ENCODE assay signal across 32 mouse cellular contexts in the genomic region with DNA sequence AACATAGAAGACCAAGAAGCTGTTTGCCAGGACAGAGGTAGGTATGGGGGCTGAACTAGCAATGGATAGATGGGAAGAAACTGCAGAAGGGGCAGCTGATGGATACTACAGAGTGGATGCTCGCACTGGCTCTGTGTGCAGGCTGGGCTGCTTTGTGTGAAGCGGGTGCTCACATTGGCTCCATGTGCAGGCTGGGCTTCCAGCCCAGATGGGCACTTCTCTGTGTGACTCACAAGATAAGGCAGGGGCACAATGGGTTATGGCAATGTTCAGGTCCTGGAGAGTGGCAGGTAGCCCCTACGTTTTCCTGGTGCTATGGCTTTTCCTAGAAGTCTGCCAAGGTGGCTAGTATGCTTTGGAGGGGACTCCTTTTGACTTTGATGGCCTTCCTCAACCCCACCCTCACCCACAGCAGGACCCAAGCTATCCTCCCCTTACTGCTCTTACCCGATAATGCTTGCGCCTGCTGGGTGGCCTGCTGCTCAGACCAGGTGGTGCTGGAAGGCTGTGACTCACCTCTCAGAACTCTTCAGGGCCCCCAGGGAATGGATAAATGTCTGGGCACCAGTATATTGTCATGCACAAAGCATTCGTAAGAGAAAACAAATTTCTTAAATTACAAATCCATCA. TPM values are rescaled to one million over a fixed set of nuclear protein-coding genes. Genes with fewer than 3 reads are reported as not detected.
DNase-seq lines count a peak whose midpoint lies in the region; ATAC-seq and TF ChIP-seq lines count a peak whose summit lies in the region.
"Had no signal": no experiment of that assay in that cellular context is flagged by ENCODE, and none has a peak within 500 bp of the region (broad histone marks: within the 10 kb centered on the region; RNA-seq: fewer than 3 reads in every experiment).

No protein-coding gene starts in this region.

- peaks cover 7% of the 10 kb centered on the region for H3K4me1 ChIP-seq in midbrain, embryonic 10.5 days
- H3K4me1 ChIP-seq in stomach, postnatal 0 days (replicated peaks; ENCODE audit: control insufficient read depth, insufficient read depth): no peaks in the 10 kb centered on the region
- H3K4me1 ChIP-seq: heart, embryonic 10.5 days; heart, embryonic 15.5 days; intestine, embryonic 15.5 days; lung, embryonic 15.5 days; midbrain, embryonic 12.5 days; neural tube, embryonic 13.5 days had no signal

- no peak for TF ChIP-seq EP300 in stomach, postnatal 0 days (optimal IDR thresholded peaks at IDR 0.05)

- no peak overlapping the region for H3K4me2 ChIP-seq in stomach, postnatal 0 days (replicated peaks; ENCODE audit: low read depth)
- H3K4me2 ChIP-seq: heart, embryonic 15.5 days; intestine, embryonic 15.5 days; limb, embryonic 13.5 days; liver, embryonic 11.5 days; lung, embryonic 15.5 days; midbrain, embryonic 12.5 days; neural tube, embryonic 13.5 days had no signal

- no peak overlapping the region for H3K27ac ChIP-seq in midbrain, embryonic 10.5 days (replicated peaks)
- no peak overlapping the region for H3K27ac ChIP-seq in stomach, postnatal 0 days (replicated peaks)
- H3K27ac ChIP-seq: heart, embryonic 10.5 days; heart, embryonic 15.5 days; intestine, embryonic 15.5 days; kidney, postnatal 0 days; limb, embryonic 13.5 days; lung, embryonic 15.5 days; midbrain, embryonic 12.5 days; neural tube, embryonic 13.5 days had no signal

- no peaks in the 10 kb centered on the region for H3K36me3 ChIP-seq in midbrain, embryonic 10.5 days
- no peaks in the 10 kb centered on the region for H3K36me3 ChIP-seq in stomach, postnatal 0 days (ENCODE audit: control insufficient read depth, insufficient read depth, low read length)
- H3K36me3 ChIP-seq: heart, embryonic 10.5 days; heart, embryonic 15.5 days; intestine, embryonic 15.5 days; limb, embryonic 13.5 days; lung, embryonic 15.5 days; midbrain, embryonic 12.5 days; neural tube, embryonic 13.5 days had no signal

- 77% methylated on average over 6 of the region's 6 CpGs for WGBS in midbrain, embryonic 10.5 days
- WGBS in stomach, postnatal 0 days: 65% methylated on average over 6 of the region's 6 CpGs

- no peaks in the 10 kb centered on the region for H3K9me3 ChIP-seq in midbrain, embryonic 10.5 days (replicated peaks)
- no peaks in the 10 kb centered on the region for H3K9me3 ChIP-seq in stomach, postnatal 0 days (ENCODE audit: control insufficient read depth, low read length)
- H3K9me3 ChIP-seq: heart, embryonic 10.5 days; heart, embryonic 15.5 days; intestine, embryonic 15.5 days; limb, embryonic 13.5 days; lung, embryonic 15.5 days; midbrain, embryonic 12.5 days; neural tube, embryonic 13.5 days had no signal

- H3K27me3 ChIP-seq in midbrain, embryonic 10.5 days (ENCODE audit: low read depth, poor library complexity, severe bottlenecking): no peaks in the 10 kb centered on the region; the same call in 1 of the 2 replicates
- no peaks in the 10 kb centered on the region for H3K27me3 ChIP-seq in stomach, postnatal 0 days (ENCODE audit: control insufficient read depth, insufficient read depth, low read length)
- H3K27me3 ChIP-seq: heart, embryonic 15.5 days; intestine, embryonic 15.5 days; limb, embryonic 13.5 days; lung, embryonic 15.5 days; neural tube, embryonic 13.5 days had no signal

- no peak overlapping the region for H3K4me3 ChIP-seq in midbrain, embryonic 10.5 days
- H3K4me3 ChIP-seq in stomach, postnatal 0 days (ENCODE audit: low read depth, low read length): no peak overlapping the region
- H3K4me3 ChIP-seq: heart, embryonic 10.5 days; heart, embryonic 15.5 days; intestine, embryonic 15.5 days; limb, embryonic 13.5 days; lung, embryonic 15.5 days; midbrain, embryonic 12.5 days; myocyte; neural tube, embryonic 13.5 days had no signal

- no peak for ATAC-seq in stomach, postnatal 0 days (ENCODE audit: low FRiP score, low TSS enrichment)
- ATAC-seq: forebrain, embryonic 14.5 days; hindbrain, embryonic 16.5 days; intestine, embryonic 15.5 days had no signal

- TF ChIP-seq CTCF in stomach, postnatal 0 days (IDR thresholded peaks at IDR 0.05; ENCODE audit: low read depth): no peak

- DNase-seq in 3T3-L1 (ENCODE audit: low read depth, low spot score): peak; percentile 64
- DNase-seq in brain, adult 2 months (ENCODE audit: low read depth, low spot score): peak; percentile 44
- DNase-seq in cerebellum, adult 8-10 months: peak; percentile 40
- peak; percentile 56 to 67 for DNase-seq in cerebellum, postnatal 25 days
- DNase-seq in right cerebral cortex, postnatal 36 days (ENCODE audit: low spot score in 2 of 2): no peak
- DNase-seq in midbrain, embryonic 10.5 days (ENCODE audit: low spot score): no peak
- no peak for DNase-seq in stomach, postnatal 0 days (ENCODE audit: low spot score)
- DNase-seq: adrenal gland, adult 8-10 months; B cell, adult 2 months; gastrocnemius, postnatal 25 days; heart, adult 11 months; kidney, adult 8-10 months; lung, postnatal 36 days had no signal

- no peak overlapping the region for H3K9ac ChIP-seq in stomach, postnatal 0 days (ENCODE audit: low read length)
- H3K9ac ChIP-seq: heart, embryonic 15.5 days; intestine, embryonic 15.5 days; limb, embryonic 13.5 days; lung, embryonic 15.5 days; midbrain, embryonic 12.5 days; neural tube, embryonic 13.5 days had no signal

RNA-seq across cellular contexts. Expression of gene Gm3045, which starts 21.8 kb away (rescaled TPM):
- polyA plus RNA-seq in midbrain, embryonic 10.5 days (2016; fragmentation: Nextera tagmentation; extraction: Ambion mirVana): not detected in 2 replicates
- not detected in 2 replicates for polyA plus RNA-seq in stomach, postnatal 0 days (2015; fragmentation: Nextera tagmentation; extraction: Ambion mirVana)
- polyA plus RNA-seq: embryonic facial prominence, embryonic 11.5 days; forebrain, embryonic 14.5 days; heart, embryonic 10.5 days; heart, embryonic 15.5 days; hindbrain, embryonic 11.5 days; hindbrain, embryonic 16.5 days; intestine, embryonic 15.5 days; kidney, postnatal 0 days; large intestine, adult 2 months; liver, embryonic 11.5 days; liver, embryonic 16.5 days; lung, embryonic 15.5 days; midbrain, embryonic 12.5 days; midbrain, postnatal 0 days; myocyte; neural tube, embryonic 13.5 days; small intestine, adult 2 months; stomach, embryonic 14.5 days had no signal

RNA-seq across cellular contexts. Expression of gene Slc25a48, which starts 33.5 kb away (rescaled TPM):
- not detected in 2 replicates for polyA plus RNA-seq in midbrain, embryonic 10.5 days (2016; fragmentation: Nextera tagmentation; extraction: Ambion mirVana)
- polyA plus RNA-seq in stomach, postnatal 0 days (2015; fragmentation: Nextera tagmentation; extraction: Ambion mirVana): 0.08 and 0.13 TPM in 2 replicates
- polyA plus RNA-seq: midbrain, embryonic 12.5 days; myocyte; neural tube, embryonic 13.5 days had no signal

Comparison
In these comparisons a context has a peak if more than half of its experiments do, and no peak if none do; other contexts are left out.
1. DNase-seq: peak in 3T3-L1 (single experiment), brain, adult 2 months (single experiment), cerebellum, adult 8-10 months (single experiment) and cerebellum, postnatal 25 days (2 of 2); none in right cerebral cortex, postnatal 36 days (0 of 2), midbrain, embryonic 10.5 days (single experiment) and stomach, postnatal 0 days (single experiment).